ENCODE assay signal across 8 mouse cellular contexts in the genomic region with DNA sequence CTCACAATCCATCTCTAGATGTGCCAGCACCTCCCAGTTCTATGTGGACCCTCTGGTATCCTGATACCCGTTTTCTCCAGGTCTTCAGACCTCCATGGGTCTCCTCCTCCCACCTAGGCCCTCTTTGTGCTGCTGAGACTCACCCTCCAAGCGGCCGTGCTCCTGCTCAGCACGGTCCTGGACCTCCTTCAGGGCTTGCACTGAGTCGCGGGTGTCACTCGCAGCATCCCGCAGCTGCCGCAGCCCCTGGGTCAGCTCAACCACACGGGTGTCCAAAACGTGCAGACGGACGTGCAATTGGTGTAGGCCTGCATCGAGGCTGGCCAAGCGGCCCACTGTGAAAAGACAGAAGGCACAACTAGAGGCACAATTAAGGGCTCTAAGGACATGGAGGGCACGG. TPM values are rescaled to one million over a fixed set of nuclear protein-coding genes. Genes with fewer than 3 reads are reported as not detected.
A peak's percentile ranks its signal among the peaks of the same experiment; 100 is the strongest.
DNase-seq lines count a peak whose midpoint lies in the region; ATAC-seq lines count a peak whose summit lies in the region.

No protein-coding gene starts in this region.

- no peak overlapping the region for H3K9ac ChIP-seq in limb, embryonic 13.5 days
- peak overlapping the region; percentile 54 for H3K9ac ChIP-seq in stomach, embryonic 16.5 days (ENCODE audit: low read length)

- H3K4me3 ChIP-seq in limb, embryonic 13.5 days = peak overlapping the region; percentile 73
- H3K4me3 ChIP-seq in stomach, embryonic 16.5 days (replicated peaks; ENCODE audit: low read length) = peak overlapping the region; percentile 74

- ATAC-seq in limb, embryonic 13.5 days (ENCODE audit: low FRiP score, low read depth) = no peak; the same call in 1 of the 2 replicates
- ATAC-seq in stomach, embryonic 16.5 days (ENCODE audit: insufficient read depth, low FRiP score) = no peak

- no peaks in the 10 kb centered on the region for H3K36me3 ChIP-seq in limb, embryonic 13.5 days
- no peaks in the 10 kb centered on the region for H3K36me3 ChIP-seq in stomach, embryonic 16.5 days (ENCODE audit: control insufficient read depth, insufficient read depth, low read length)

- peak overlapping the region; percentile 79 for H3K4me2 ChIP-seq in limb, embryonic 13.5 days (replicated peaks)
- peak overlapping the region; percentile 90 for H3K4me2 ChIP-seq in stomach, embryonic 16.5 days (ENCODE audit: low read depth, low read length)

- H3K4me1 ChIP-seq in limb, embryonic 13.5 days = peaks cover 52% of the 10 kb centered on the region
- H3K4me1 ChIP-seq in stomach, embryonic 16.5 days (ENCODE audit: control insufficient read depth, insufficient read depth, low read length) = peaks cover 19% of the 10 kb centered on the region

- no peaks in the 10 kb centered on the region for H3K9me3 ChIP-seq in limb, embryonic 13.5 days
- no peaks in the 10 kb centered on the region for H3K9me3 ChIP-seq in stomach, embryonic 16.5 days (replicated peaks; ENCODE audit: control insufficient read depth, low read length)

- 9% methylated on average over 16 of the region's 16 CpGs for WGBS in limb, embryonic 13.5 days
- 12% methylated on average over 16 of the region's 16 CpGs for WGBS in stomach, embryonic 16.5 days

- peak overlapping the region; percentile 85 for H3K27ac ChIP-seq in limb, embryonic 13.5 days
- H3K27ac ChIP-seq in stomach, embryonic 16.5 days (ENCODE audit: low read length) = peak overlapping the region; percentile 79

- peaks cover 14% of the 10 kb centered on the region for H3K27me3 ChIP-seq in limb, embryonic 13.5 days
- H3K27me3 ChIP-seq in stomach, embryonic 16.5 days (ENCODE audit: control insufficient read depth, insufficient read depth, low read length) = peaks cover 2% of the 10 kb centered on the region; the same call in 1 of the 2 replicates

- peak; percentile 19 for DNase-seq in gastrocnemius, postnatal 25 days
- no peak for DNase-seq in gastrocnemius, adult 18-20 months (ENCODE audit: low spot score)
- DNase-seq in thymus, postnatal 14 days = peak; percentile 20
- DNase-seq in thymus, postnatal 0 days (ENCODE audit: low spot score) = no peak
- no peak for DNase-seq in urinary bladder, postnatal 10 days (ENCODE audit: low spot score)
- no peak for DNase-seq in ovary, postnatal 14 days (ENCODE audit: low spot score)

RNA-seq across cellular contexts. Expression of a gene that starts 1.0 kb away (rescaled TPM):
- total RNA-seq in gastrocnemius, postnatal 25 days (2021) = 1 to 10 TPM; 1.9 to 2.6 TPM
- 1 to 10 TPM in 1 of 2 experiments, under 1 TPM in 1; 0.84 to 1.3 TPM for total RNA-seq in gastrocnemius, adult 18-20 months (2021)
- 3.7 and 4.0 TPM in 2 replicates for polyA plus RNA-seq in thymus, postnatal 0 days (2015; fragmentation: Nextera tagmentation; extraction: Ambion mirVana)
- polyA plus RNA-seq in limb, embryonic 13.5 days (2015; fragmentation: Nextera tagmentation; extraction: Ambion mirVana) = 5.6 and 6.3 TPM in 2 replicates
- polyA plus RNA-seq in stomach, embryonic 16.5 days (2015; fragmentation: Nextera tagmentation; extraction: Ambion mirVana) = 6.1 and 7.4 TPM in 2 replicates

RNA-seq across cellular contexts. Expression of a gene that starts 4.4 kb away (rescaled TPM):
- under 1 TPM; 0.49 to 0.54 TPM for total RNA-seq in gastrocnemius, postnatal 25 days (2021)
- total RNA-seq in gastrocnemius, adult 18-20 months (2021) = under 1 TPM; 0.25 to 0.36 TPM
- polyA plus RNA-seq in thymus, postnatal 0 days (2015; fragmentation: Nextera tagmentation; extraction: Ambion mirVana) = 0.14 and 0.29 TPM in 2 replicates
- polyA plus RNA-seq in limb, embryonic 13.5 days (2015; fragmentation: Nextera tagmentation; extraction: Ambion mirVana) = 3.1 and 3.3 TPM in 2 replicates
- polyA plus RNA-seq in stomach, embryonic 16.5 days (2015; fragmentation: Nextera tagmentation; extraction: Ambion mirVana) = 1.7 TPM in 2 replicates

RNA-seq across cellular contexts. Expression of a gene that starts 44.4 kb away (rescaled TPM):
- total RNA-seq in gastrocnemius, postnatal 25 days (2021) = not detected
- total RNA-seq in gastrocnemius, adult 18-20 months (2021) = not detected
- not detected in 2 replicates for polyA plus RNA-seq in thymus, postnatal 0 days (2015; fragmentation: Nextera tagmentation; extraction: Ambion mirVana)
- polyA plus RNA-seq in limb, embryonic 13.5 days (2015; fragmentation: Nextera tagmentation; extraction: Ambion mirVana) = 1.2 TPM in 1 of 2 replicates, not detected in the other
- polyA plus RNA-seq in stomach, embryonic 16.5 days (2015; fragmentation: Nextera tagmentation; extraction: Ambion mirVana) = not detected in 2 replicates

RNA-seq across cellular contexts. Expression of a gene that starts 48.5 kb away (rescaled TPM):
- not detected for total RNA-seq in gastrocnemius, postnatal 25 days (2021)
- not detected for total RNA-seq in gastrocnemius, adult 18-20 months (2021)
- polyA plus RNA-seq in thymus, postnatal 0 days (2015; fragmentation: Nextera tagmentation; extraction: Ambion mirVana) = 0.14 TPM in 2 replicates
- 0.14 TPM in 1 of 2 replicates, not detected in the other for polyA plus RNA-seq in limb, embryonic 13.5 days (2015; fragmentation: Nextera tagmentation; extraction: Ambion mirVana)
- polyA plus RNA-seq in stomach, embryonic 16.5 days (2015; fragmentation: Nextera tagmentation; extraction: Ambion mirVana) = 0.27 TPM in 1 of 2 replicates, not detected in the other

RNA-seq across cellular contexts. Expression of a gene that starts 59.2 kb away (rescaled TPM):
- total RNA-seq in gastrocnemius, postnatal 25 days (2021) = 1 to 10 TPM; 6.1 to 8.0 TPM
- total RNA-seq in gastrocnemius, adult 18-20 months (2021) = 1 to 10 TPM; 4.9 to 5.9 TPM
- polyA plus RNA-seq in thymus, postnatal 0 days (2015; fragmentation: Nextera tagmentation; extraction: Ambion mirVana) = 76.8 and 86.3 TPM in 2 replicates
- 222 and 224 TPM in 2 replicates for polyA plus RNA-seq in limb, embryonic 13.5 days (2015; fragmentation: Nextera tagmentation; extraction: Ambion mirVana)
- 131 and 139 TPM in 2 replicates for polyA plus RNA-seq in stomach, embryonic 16.5 days (2015; fragmentation: Nextera tagmentation; extraction: Ambion mirVana)

Comparison
In these comparisons a context has a peak if more than half of its experiments do, and no peak if none do; other contexts are left out.
1. DNase-seq: peak in gastrocnemius, postnatal 25 days (single experiment) and thymus, postnatal 14 days (single experiment); none in gastrocnemius, adult 18-20 months (single experiment), thymus, postnatal 0 days (single experiment), urinary bladder, postnatal 10 days (single experiment) and ovary, postnatal 14 days (single experiment).